Mouse (Mus musculus) bone marrow macrophage, adult 2 months (primary cell): ENCODE results near the gene Exosc8. TPM values are rescaled to one million over a fixed set of nuclear protein-coding genes. Genes with fewer than 3 reads are reported as not detected.
A peak's percentile ranks its signal among the peaks of the same experiment; 100 is the strongest.
"Not testable (repeated sequence)": the region's sequence is repeated elsewhere in the genome, so short reads cannot be mapped to it uniquely, and the experiment has no call there.

ENCODE experiments used
- H3K27ac ChIP-seq: 2 replicates; pipeline ENCODE4 v1.5.1; 2012; ENCODE audit warnings: low read depth, low read length; ENCODE audit not compliant: insufficient read depth
- H3K4me1 ChIP-seq: 2 replicates; pipeline ENCODE4 v1.6.1; 2012; ENCODE audit warnings: low read length; ENCODE audit not compliant: control insufficient read depth, insufficient read depth
- H3K4me3 ChIP-seq: 2 replicates; pipeline ENCODE4 v1.5.1; 2012; ENCODE audit warnings: mild to moderate bottlenecking, low read length, moderate library complexity; ENCODE audit not compliant: insufficient read depth
- CTCF ChIP-seq: IDR thresholded peaks from 2 replicates; pipeline ENCODE4 v1.5.1; 2012; ENCODE audit warnings: low read depth, mild to moderate bottlenecking, low read length, moderate library complexity
- POLR2A ChIP-seq: IDR thresholded peaks from 2 replicates; pipeline ENCODE4 v1.6.1; 2012; ENCODE audit warnings: mild to moderate bottlenecking, low read depth, low read length, borderline replicate concordance
- polyA plus RNA-seq: library from polyadenylated mRNA; stranded (reverse); fragments of >200 nt; gene quantifications from 2 replicates; pipeline ENCODE4 v1.2.4, GENCODE M21; 2012; ENCODE audit not compliant: missing spikeins, insufficient read depth, insufficient read length

Exosc8 gene
- 33.4 and 36.4 TPM in 2 replicates for polyA plus RNA-seq

- peaks cover 15% of the 10 kb centered on the region for H3K4me1 ChIP-seq
- peak within 1 kb of the TSS; percentile 75 for H3K4me3 ChIP-seq
- peak; percentile 95 for TF ChIP-seq CTCF
- 0 out of 2 replicates have a peak, but pooled peaks have one; percentile 4 for TF ChIP-seq POLR2A
- H3K27ac ChIP-seq: peak within 1 kb of the TSS; percentile 97
Measured at GRCm38 (mm10) chr3:54735247-54736046, at the start of gene Exosc8, which contains the start of gene Alg5. Gene Exosc8 (minus strand): TSS chr3:54735393. Gene Alg5 (plus strand): TSS chr3:54735539.

GRCm38 (mm10) chr3:54775989-54776631 lies 40.9 kb upstream of the Exosc8 start:
- Histone ChIP-seq H3K4me3 (no peak overlapping the region), H3K27ac (no peak overlapping the region), H3K4me1 (no peaks in the 10 kb centered on the region)
- TF ChIP-seq CTCF (no peak), POLR2A (no peak)

GRCm38 (mm10) chr3:54773613-54774012 lies 38.4 kb upstream of the Exosc8 start:
- TF ChIP-seq POLR2A (no peak), CTCF (0 out of 2 replicates have a peak, but pooled peaks have one; percentile 22)
- Histone ChIP-seq H3K27ac (no peak overlapping the region), H3K4me1 (no peaks in the 10 kb centered on the region), H3K4me3 (no peak overlapping the region)

- no peak overlapping the region for H3K4me3 ChIP-seq
- H3K4me1 ChIP-seq: no peaks in the 10 kb centered on the region
- H3K27ac ChIP-seq: no peak overlapping the region
- TF ChIP-seq CTCF (no peak), POLR2A (no peak)
Measured at GRCm38 (mm10) chr3:54769349-54770275, 34.4 kb upstream of the Exosc8 start.

GRCm38 (mm10) chr3:54768592-54768991 lies 33.4 kb upstream of the Exosc8 start:
- no peak overlapping the region for H3K4me3 ChIP-seq
- no peaks in the 10 kb centered on the region for H3K4me1 ChIP-seq
- H3K27ac ChIP-seq: no peak overlapping the region
- TF ChIP-seq POLR2A: no peak
- TF ChIP-seq CTCF: no peak

GRCm38 (mm10) chr3:54766811-54767210 lies 31.6 kb upstream of the Exosc8 start:
- Histone ChIP-seq H3K27ac (no peak overlapping the region), H3K4me1 (no peaks in the 10 kb centered on the region), H3K4me3 (no peak overlapping the region)
- TF ChIP-seq CTCF (no peak), POLR2A (no peak)

GRCm38 (mm10) chr3:54766034-54766433 lies 30.8 kb upstream of the Exosc8 start:
- no peak overlapping the region for H3K4me3 ChIP-seq
- no peaks in the 10 kb centered on the region for H3K4me1 ChIP-seq
- TF ChIP-seq POLR2A (no peak), CTCF (no peak)
- no peak overlapping the region for H3K27ac ChIP-seq

- H3K27ac ChIP-seq, H3K4me1 ChIP-seq, H3K4me3 ChIP-seq: not testable (repeated sequence)
Measured at GRCm38 (mm10) chr3:54765521-54765920, 30.3 kb upstream of the Exosc8 start.

- no peak overlapping the region for H3K4me3 ChIP-seq
- no peak overlapping the region for H3K27ac ChIP-seq
- no peak for TF ChIP-seq CTCF
- TF ChIP-seq POLR2A: no peak
- no peaks in the 10 kb centered on the region for H3K4me1 ChIP-seq
Measured at GRCm38 (mm10) chr3:54764418-54764817, 29.2 kb upstream of the Exosc8 start.
